ENCODE assay signal across 7 mouse cellular contexts in genomic region chr5:93005229-93005814, GRCm38 (mm10). TPM values are rescaled to one million over a fixed set of nuclear protein-coding genes. Genes with fewer than 3 reads are reported as not detected.
DNase-seq lines count a peak whose midpoint lies in the region; ATAC-seq and TF ChIP-seq lines count a peak whose summit lies in the region.

No protein-coding gene starts in this region.

- no peak for TF ChIP-seq CTCF in Patski (IDR thresholded peaks at IDR 0.05)
- TF ChIP-seq CTCF in liver, embryonic 14.5 days (IDR thresholded peaks at IDR 0.05; ENCODE audit: low read depth), result no peak

- no peak for DNase-seq in Patski (ENCODE audit: low read depth, low spot score)
- DNase-seq in brain, adult 2 months (ENCODE audit: low read depth, low spot score), result peak; percentile 80
- DNase-seq in gastrocnemius, postnatal 36 days, result peak; percentile 37 to 40
- no peak for DNase-seq in liver, embryonic 14.5 days (ENCODE audit: low read depth in 3 of 3, low spot score in 3 of 3)

- no peaks in the 10 kb centered on the region for H3K36me3 ChIP-seq in intestine, embryonic 15.5 days
- no peaks in the 10 kb centered on the region for H3K36me3 ChIP-seq in liver, embryonic 14.5 days (replicated peaks; ENCODE audit: control insufficient read depth, insufficient read depth, low read depth)
- no peaks in the 10 kb centered on the region for H3K36me3 ChIP-seq in neural tube, embryonic 14.5 days (ENCODE audit: control insufficient read depth, insufficient read depth, low read length)

- no peaks in the 10 kb centered on the region for H3K9me3 ChIP-seq in intestine, embryonic 15.5 days
- H3K9me3 ChIP-seq in liver, embryonic 14.5 days (ENCODE audit: control insufficient read depth, low read length), result no peaks in the 10 kb centered on the region
- no peaks in the 10 kb centered on the region for H3K9me3 ChIP-seq in neural tube, embryonic 14.5 days (ENCODE audit: control insufficient read depth, low read length)

- H3K4me2 ChIP-seq in intestine, embryonic 15.5 days (replicated peaks), result peak overlapping the region; percentile 57
- peak overlapping the region; percentile 46 for H3K4me2 ChIP-seq in liver, embryonic 14.5 days (ENCODE audit: low read depth)
- H3K4me2 ChIP-seq in neural tube, embryonic 14.5 days (ENCODE audit: low read depth, low read length), result peak overlapping the region; percentile 29; the same call in 1 of the 2 replicates

- no peak for TF ChIP-seq EP300 in liver, embryonic 14.5 days (IDR thresholded peaks at IDR 0.05; ENCODE audit: low read depth)

- intact Hi-C loops in gastrocnemius, postnatal 36 days (cut with DNase I), result no loop called here

- peaks cover 17% of the 10 kb centered on the region for H3K4me1 ChIP-seq in intestine, embryonic 15.5 days (replicated peaks)
- peaks cover 0 to 7% of the 10 kb centered on the region in 2 experiments; a peak in 2 of 4 replicates for H3K4me1 ChIP-seq in liver, embryonic 14.5 days (replicated peaks; ENCODE audit: control insufficient read depth in 2 of 2, insufficient read depth in 2 of 2, low read length in 1 of 2)
- no peaks in the 10 kb centered on the region for H3K4me1 ChIP-seq in neural tube, embryonic 14.5 days (ENCODE audit: control insufficient read depth, insufficient read depth, low read length)

- CTCF ChIA-PET in Patski (lab: Charles Lee), result interaction anchor here (0.9 kb wide), 2 partner anchors 11 to 51 kb away, joined by 3 to 5 read pairs; no protein-coding TSS in a partner anchor

- POLR2A ChIA-PET in Patski (lab: Charles Lee), result no interaction called here

- 6% methylated on average over 19 of the region's 20 CpGs for WGBS in intestine, embryonic 15.5 days
- WGBS in liver, embryonic 14.5 days (ENCODE audit: insufficient replicate concordance), result 1% methylated on average over 20 of the region's 20 CpGs
- 12% methylated on average over 20 of the region's 20 CpGs for WGBS in neural tube, embryonic 14.5 days

- no peaks in the 10 kb centered on the region for H3K27me3 ChIP-seq in Patski
- H3K27me3 ChIP-seq in intestine, embryonic 15.5 days (replicated peaks), result no peaks in the 10 kb centered on the region
- H3K27me3 ChIP-seq in liver, embryonic 14.5 days (ENCODE audit: control insufficient read depth, insufficient read depth, low read length), result no peaks in the 10 kb centered on the region; the same call in none of the 2 replicates
- no peaks in the 10 kb centered on the region for H3K27me3 ChIP-seq in neural tube, embryonic 14.5 days (ENCODE audit: control insufficient read depth, insufficient read depth, low read length)

- peak overlapping the region; percentile 28 for H3K9ac ChIP-seq in intestine, embryonic 15.5 days
- H3K9ac ChIP-seq in liver, embryonic 14.5 days (replicated peaks), result no peak overlapping the region
- no peak overlapping the region for H3K9ac ChIP-seq in neural tube, embryonic 14.5 days (replicated peaks; ENCODE audit: low read depth, low read length)

- ATAC-seq in Patski, result peak; percentile 51
- peak; percentile 64 for ATAC-seq in intestine, embryonic 15.5 days
- 0 out of 2 replicates have a peak, but pooled peaks have one; percentile 11 for ATAC-seq in liver, embryonic 14.5 days (ENCODE audit: insufficient read depth)
- ATAC-seq in neural tube, embryonic 14.5 days (ENCODE audit: low read depth), result no peak; the same call in 1 of the 2 replicates
- no peak for ATAC-seq in erythroid progenitor cell, adult 5-6 weeks (replicated peaks; ENCODE audit: low FRiP score, poor library complexity, severe bottlenecking)

- H3K27ac ChIP-seq in intestine, embryonic 15.5 days, result peak overlapping the region; percentile 81
- H3K27ac ChIP-seq in liver, embryonic 14.5 days, result no peak overlapping the region; the same call in 1 of the 2 replicates
- no peak overlapping the region for H3K27ac ChIP-seq in neural tube, embryonic 14.5 days (ENCODE audit: low read depth, low read length)

- in situ Hi-C loops in Patski (cut with MboI; ENCODE audit: low pct_unique_long_range_greater_than_20kb), result loop anchor here (10.0 kb wide), 1 partner anchor 159 kb away; no protein-coding TSS in a partner anchor

- peak overlapping the region; percentile 18 for H3K4me3 ChIP-seq in intestine, embryonic 15.5 days (replicated peaks)
- peak overlapping the region; percentile 20 to 27; a peak in 3 of 4 replicates for H3K4me3 ChIP-seq in liver, embryonic 14.5 days (ENCODE audit: insufficient read depth in 1 of 2, low read depth in 2 of 2, low read length in 2 of 2)
- H3K4me3 ChIP-seq in neural tube, embryonic 14.5 days (ENCODE audit: low read depth, low read length), result no peak overlapping the region

RNA-seq across cellular contexts. Expression of gene Sowahb, which starts 39.5 kb away (rescaled TPM):
- 0.18 TPM for polyA plus RNA-seq in Patski (2021)
- not detected for total RNA-seq in gastrocnemius, postnatal 36 days (2021)
- polyA plus RNA-seq in intestine, embryonic 15.5 days (2015; fragmentation: Nextera tagmentation; extraction: Ambion mirVana), result 5.8 and 6.1 TPM in 2 replicates
- 0.50 and 0.64 TPM in 2 replicates for polyA plus RNA-seq in liver, embryonic 14.5 days (2012; rRNA removed)
- polyA plus RNA-seq in liver, embryonic 14.5 days (2014; fragmentation: Nextera tagmentation; extraction: Ambion mirVana), result 0.83 and 0.85 TPM in 2 replicates
- 0.15 TPM in 1 of 2 replicates, not detected in the other for polyA plus RNA-seq in neural tube, embryonic 14.5 days (2014; fragmentation: Nextera tagmentation; extraction: Ambion mirVana)
- total RNA-seq in erythroid progenitor cell, adult 5-6 weeks (2015; ENCODE audit: low replicate concordance), result not detected in 2 replicates
- not detected in 2 replicates for total RNA-seq in erythroid progenitor cell, adult 5-6 weeks (2017; ENCODE audit: low replicate concordance)

Comparison
In these comparisons a context has a peak if more than half of its experiments do, and no peak if none do; other contexts are left out.
1. ATAC-seq: peak in Patski (single experiment), intestine, embryonic 15.5 days (single experiment) and liver, embryonic 14.5 days (single experiment); none in neural tube, embryonic 14.5 days (single experiment) and erythroid progenitor cell, adult 5-6 weeks (single experiment).
2. DNase-seq: peak in brain, adult 2 months (single experiment) and gastrocnemius, postnatal 36 days (2 of 2); none in Patski (single experiment) and liver, embryonic 14.5 days (0 of 3).
3. Peak in every context shown above with its lines, with median percentiles within 50 percentile points of each other: H3K4me2 ChIP-seq.